ENCODE assay signal across 8 mouse cellular contexts in genomic region chr3:27709096-27709905, GRCm38 (mm10). TPM values are rescaled to one million over a fixed set of nuclear protein-coding genes. Genes with fewer than 3 reads are reported as not detected.
DNase-seq lines count a peak whose midpoint lies in the region; ATAC-seq and TF ChIP-seq lines count a peak whose summit lies in the region.

No protein-coding gene starts in this region.

- H3K4me2 ChIP-seq in forebrain, embryonic 11.5 days (ENCODE audit: low read depth, low read length, severe bottlenecking) = peak overlapping the region; percentile 51
- H3K4me2 ChIP-seq in intestine, embryonic 15.5 days (replicated peaks) = peak overlapping the region; percentile 74
- peak overlapping the region; percentile 50 for H3K4me2 ChIP-seq in liver, embryonic 14.5 days (ENCODE audit: low read depth)

- no peak for ATAC-seq in forebrain, embryonic 11.5 days (replicated peaks; ENCODE audit: low FRiP score)
- peak; percentile 16 for ATAC-seq in intestine, embryonic 15.5 days
- ATAC-seq in liver, embryonic 14.5 days (ENCODE audit: insufficient read depth) = no peak
- ATAC-seq in CD4-positive, CD25-positive, alpha-beta regulatory T cell, adult 4 months = no peak

- WGBS in lung, adult 2 months = 11% methylated on average over 22 of the region's 22 CpGs
- 1% methylated on average over 22 of the region's 22 CpGs for WGBS in forebrain, embryonic 11.5 days
- WGBS in intestine, embryonic 15.5 days = 2% methylated on average over 22 of the region's 22 CpGs
- 30% methylated on average over 22 of the region's 22 CpGs for WGBS in liver, embryonic 14.5 days (ENCODE audit: insufficient replicate concordance)

- peaks cover 4% of the 10 kb centered on the region; the same call in 1 of the 2 replicates for H3K27me3 ChIP-seq in forebrain, embryonic 11.5 days (ENCODE audit: control insufficient read depth, insufficient read depth, low read length)
- H3K27me3 ChIP-seq in intestine, embryonic 15.5 days (replicated peaks) = no peaks in the 10 kb centered on the region
- peaks cover 30% of the 10 kb centered on the region for H3K27me3 ChIP-seq in liver, embryonic 14.5 days (ENCODE audit: control insufficient read depth, insufficient read depth, low read length)

- H3K9me3 ChIP-seq in forebrain, embryonic 11.5 days (ENCODE audit: control insufficient read depth, low read length) = no peaks in the 10 kb centered on the region
- H3K9me3 ChIP-seq in intestine, embryonic 15.5 days = no peaks in the 10 kb centered on the region
- H3K9me3 ChIP-seq in liver, embryonic 14.5 days (ENCODE audit: control insufficient read depth, low read length) = no peaks in the 10 kb centered on the region

- peaks cover 9% of the 10 kb centered on the region for H3K4me1 ChIP-seq in lung, adult 2 months (ENCODE audit: control insufficient read depth, insufficient read depth, low read length)
- H3K4me1 ChIP-seq in forebrain, embryonic 11.5 days (replicated peaks; ENCODE audit: control insufficient read depth, insufficient read depth, low read length) = peaks cover 3% of the 10 kb centered on the region
- H3K4me1 ChIP-seq in intestine, embryonic 15.5 days (replicated peaks) = peaks cover 25% of the 10 kb centered on the region
- H3K4me1 ChIP-seq in liver, embryonic 14.5 days (replicated peaks; ENCODE audit: control insufficient read depth in 2 of 2, insufficient read depth in 2 of 2, low read length in 1 of 2) = peaks cover 0 to 7% of the 10 kb centered on the region in 2 experiments; a peak in 2 of 4 replicates

- no peak overlapping the region for H3K27ac ChIP-seq in forebrain, embryonic 11.5 days (ENCODE audit: low read depth, low read length)
- H3K27ac ChIP-seq in intestine, embryonic 15.5 days = peak overlapping the region; percentile 99
- H3K27ac ChIP-seq in liver, embryonic 14.5 days = no peak overlapping the region

- no peak for TF ChIP-seq CTCF in lung, adult 2 months (IDR thresholded peaks at IDR 0.05; ENCODE audit: insufficient read depth, low read length)
- TF ChIP-seq CTCF in liver, embryonic 14.5 days (IDR thresholded peaks at IDR 0.05; ENCODE audit: low read depth) = no peak

- TF ChIP-seq EP300 in liver, embryonic 14.5 days (IDR thresholded peaks at IDR 0.05; ENCODE audit: low read depth) = no peak

- H3K4me3 ChIP-seq in lung, adult 2 months (replicated peaks; ENCODE audit: extremely low read depth, low read depth, low read length) = peak overlapping the region; percentile 81
- H3K4me3 ChIP-seq in forebrain, embryonic 11.5 days (ENCODE audit: low read depth, low read length) = peak overlapping the region; percentile 78
- H3K4me3 ChIP-seq in intestine, embryonic 15.5 days (replicated peaks) = peak overlapping the region; percentile 97
- H3K4me3 ChIP-seq in liver, embryonic 14.5 days (ENCODE audit: insufficient read depth in 1 of 2, low read depth in 2 of 2, low read length in 2 of 2) = peak overlapping the region; percentile 62

- peak overlapping the region; percentile 83 for H3K9ac ChIP-seq in forebrain, embryonic 11.5 days (ENCODE audit: low read length)
- H3K9ac ChIP-seq in intestine, embryonic 15.5 days = peak overlapping the region; percentile 92
- no peak overlapping the region; the same call in 1 of the 2 replicates for H3K9ac ChIP-seq in liver, embryonic 14.5 days (replicated peaks)

- no peak for TF ChIP-seq POLR2A in lung, adult 2 months (IDR thresholded peaks at IDR 0.05; ENCODE audit: borderline replicate concordance, extremely low read depth, low read depth, low read length)

- peak; percentile 54 for DNase-seq in lung, adult 2 months
- DNase-seq in lung, postnatal 25 days (ENCODE audit: low spot score) = no peak
- no peak for DNase-seq in forebrain, embryonic 11.5 days (ENCODE audit: low spot score)
- no peak for DNase-seq in liver, embryonic 14.5 days (ENCODE audit: low read depth in 3 of 3, low spot score in 3 of 3)
- DNase-seq in retina, embryonic 14.5 days (ENCODE audit: low spot score) = peak; percentile 43
- no peak for DNase-seq in layer of hippocampus, adult 8-10 months (ENCODE audit: low spot score in 2 of 2)

- no peaks in the 10 kb centered on the region for H3K36me3 ChIP-seq in forebrain, embryonic 11.5 days (ENCODE audit: control insufficient read depth, insufficient read depth, low read length)
- H3K36me3 ChIP-seq in intestine, embryonic 15.5 days = no peaks in the 10 kb centered on the region
- no peaks in the 10 kb centered on the region for H3K36me3 ChIP-seq in liver, embryonic 14.5 days (replicated peaks; ENCODE audit: control insufficient read depth, insufficient read depth, low read depth)

RNA-seq across cellular contexts. Expression of gene Fndc3b, which starts 1.8 kb away (rescaled TPM):
- 17.6 and 23.8 TPM in 2 replicates for polyA plus RNA-seq in lung, adult 2 months (2012; rRNA removed)
- polyA plus RNA-seq in forebrain, embryonic 11.5 days (2014; fragmentation: Nextera tagmentation; extraction: Ambion mirVana) = 11.3 and 11.9 TPM in 2 replicates
- polyA plus RNA-seq in intestine, embryonic 15.5 days (2015; fragmentation: Nextera tagmentation; extraction: Ambion mirVana) = 20.1 and 21.7 TPM in 2 replicates
- 3.3 and 4.2 TPM in 2 replicates for polyA plus RNA-seq in liver, embryonic 14.5 days (2012; rRNA removed)
- polyA plus RNA-seq in liver, embryonic 14.5 days (2014; fragmentation: Nextera tagmentation; extraction: Ambion mirVana) = 5.5 and 5.6 TPM in 2 replicates
- total RNA-seq in layer of hippocampus, adult 8-10 months (2022) = 10 to 100 TPM; 17.7 to 23.4 (median 21.2) TPM
- polyA plus RNA-seq in CD4-positive, CD25-positive, alpha-beta regulatory T cell, adult 4 months (2017; shearing (Covaris generic)) = under 1 TPM; 0.28 to 0.51 TPM

Comparison
In these comparisons a context has a peak if more than half of its experiments do, and no peak if none do; other contexts are left out.
1. DNase-seq: peak in lung, adult 2 months (single experiment) and retina, embryonic 14.5 days (single experiment); none in lung, postnatal 25 days (single experiment), forebrain, embryonic 11.5 days (single experiment), liver, embryonic 14.5 days (0 of 3) and layer of hippocampus, adult 8-10 months (0 of 2).
2. Peak in every context shown above with its lines, with median percentiles within 50 percentile points of each other: H3K4me3 ChIP-seq and H3K4me2 ChIP-seq.